Mouse (Mus musculus): Measurements from ENCODE around the gene Col8a2.

- TF ChIP-seq GATA1 (IDR thresholded peaks at IDR 0.05; ENCODE audit: low read length) = no peak
- TF ChIP-seq TAL1 (IDR thresholded peaks at IDR 0.05; ENCODE audit: low read length) = no peak
Observed at GRCm38 (mm10) chr4:126273753-126274152, 12.8 kb upstream of the Col8a2 start.
